Mouse (Mus musculus): Measurements from ENCODE around the gene Mllt3.

DNA sequence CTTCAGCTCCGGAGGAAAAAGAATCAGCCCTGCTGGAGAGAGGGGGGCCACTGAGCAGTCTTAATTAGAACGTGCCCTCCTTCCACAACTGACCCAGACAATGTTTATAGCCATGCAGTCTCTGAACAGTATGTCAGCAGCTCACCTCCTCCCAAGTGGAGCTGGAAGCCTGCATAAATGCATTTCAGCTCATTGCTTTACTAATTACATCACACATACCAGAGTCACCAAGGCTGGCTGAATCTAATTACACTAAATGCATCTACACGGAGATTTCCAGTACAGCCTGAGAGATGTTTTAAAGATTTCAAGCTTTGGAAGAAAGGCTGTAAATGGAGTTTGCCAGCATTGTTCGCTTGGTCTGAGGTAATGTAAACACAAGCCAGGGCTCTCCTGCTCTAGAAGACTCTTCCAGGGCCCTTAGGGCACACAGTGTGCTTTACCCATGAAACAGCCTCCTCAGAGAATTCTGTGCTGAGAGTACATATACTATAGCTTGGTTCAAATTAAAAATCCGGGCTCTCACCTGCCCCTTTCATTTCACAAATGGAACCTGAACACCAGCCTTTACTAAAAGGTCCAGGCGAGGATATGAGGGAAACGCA is 293.5 kb downstream of the Mllt3 start:
- TF ChIP-seq CTCF (IDR thresholded peaks at IDR 0.05; ENCODE audit: extremely low read depth, insufficient read depth, insufficient read length, insufficient replicate concordance), result no peak
- no peak for TF ChIP-seq POLR2A (IDR thresholded peaks at IDR 0.05; ENCODE audit: low read depth, low read length)
